Mouse (Mus musculus) stomach, postnatal 0 days (tissue): Measurements from ENCODE around the gene Ppp2r5d. TPM values are rescaled to one million over a fixed set of nuclear protein-coding genes. Genes with fewer than 3 reads are reported as not detected.
A peak's percentile ranks its signal among the peaks of the same experiment; 100 is the strongest.

Source experiments
- ATAC-seq: fragments of 200-750 bp; cut with Nextera tagmentation; 2 replicates; pipeline ENCODE4 v1.8.0; 2017; ENCODE audit not compliant: low FRiP score, low TSS enrichment
- DNase-seq: peaks from one replicate; pipeline ENCODE4 v3.0.0-alpha.2; 2016; ENCODE audit warnings: low spot score
- H3K27ac ChIP-seq: fragments of 300-500 bp; sonication (generic); replicated peaks from 2 replicates; pipeline ENCODE4 v1.5.1; 2014; ENCODE audit warnings: mild to moderate bottlenecking, control low read depth
- H3K27me3 ChIP-seq: fragments of 300-500 bp; sonication (generic); 2 replicates; pipeline ENCODE4 v1.6.1; 2014; ENCODE audit warnings: low read length; ENCODE audit not compliant: control insufficient read depth, insufficient read depth
- H3K36me3 ChIP-seq: fragments of 300-500 bp; sonication (generic); 2 replicates; pipeline ENCODE4 v1.6.1; 2014; ENCODE audit warnings: low read length, mixed read lengths; ENCODE audit not compliant: control insufficient read depth, insufficient read depth
- H3K4me1 ChIP-seq: fragments of 300-500 bp; sonication (generic); replicated peaks from 2 replicates; pipeline ENCODE4 v1.6.1; 2014; ENCODE audit warnings: antibody characterized with exemption; ENCODE audit not compliant: control insufficient read depth, insufficient read depth
- H3K4me2 ChIP-seq: fragments of 300-500 bp; sonication (generic); replicated peaks from 2 replicates; pipeline ENCODE4 v1.6.1; 2014; ENCODE audit warnings: low read depth, mild to moderate bottlenecking, control low read depth, moderate library complexity
- H3K4me3 ChIP-seq: fragments of 300-500 bp; sonication (generic); 2 replicates; pipeline ENCODE4 v1.5.1; 2014; ENCODE audit warnings: low read depth, low read length, control low read depth
- H3K9ac ChIP-seq: fragments of 300-500 bp; sonication (generic); 2 replicates; pipeline ENCODE4 v1.6.1; 2014; ENCODE audit warnings: mild to moderate bottlenecking, low read length, control low read depth, mixed read lengths
- H3K9me3 ChIP-seq: fragments of 300-500 bp; sonication (generic); 2 replicates; pipeline ENCODE4 v1.6.1; 2016; ENCODE audit warnings: low read length; ENCODE audit not compliant: control insufficient read depth
- CTCF ChIP-seq: IDR thresholded peaks from 2 replicates; pipeline ENCODE4 v1.5.1; 2016; ENCODE audit warnings: antibody characterized with exemption, low read depth, mild to moderate bottlenecking, moderate library complexity
- EP300 ChIP-seq: optimal IDR thresholded peaks from 2 replicates; pipeline ENCODE3; 2016; ENCODE audit warnings: antibody characterized with exemption
- WGBS: fragments of 180-500 bp; shearing (Covaris S2); extraction: QIAGEN DNeasy Blood & Tissue Kit; methylation state at CpG from one replicate; pipeline ENCODE4 v1.1.7; 2014; 5-methylcytosine and 5-hydroxymethylcytosine counted together
- polyA plus RNA-seq: library from polyadenylated mRNA; unstranded; fragments of >200 nt; fragmentation: Nextera tagmentation; extraction: Ambion mirVana; gene quantifications from 2 replicates; pipeline ENCODE4 v1.2.1, GENCODE M21; 2015

The Ppp2r5d gene
- polyA plus RNA-seq, 1 experiment from 2014 or later, result 27.2 TPM

DNA sequence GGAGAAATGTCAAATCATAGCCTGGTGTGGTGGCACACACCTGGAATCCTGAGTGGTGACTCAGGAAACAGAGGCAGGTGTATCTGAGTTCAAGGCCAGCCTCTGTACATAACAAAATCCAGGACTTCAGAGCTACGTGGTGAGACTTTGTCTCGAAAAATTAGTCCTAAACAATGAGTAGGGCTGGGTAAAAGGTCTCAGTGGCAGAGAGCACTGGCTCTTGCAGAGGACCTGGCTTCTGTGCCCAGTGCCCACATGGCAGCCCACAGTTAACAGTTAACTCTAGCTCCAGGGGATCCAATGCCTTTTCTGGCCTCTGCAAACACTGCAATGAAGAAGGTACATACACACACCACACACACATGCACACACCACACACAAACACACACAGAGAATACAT lies 42.9 kb upstream of the Ppp2r5d start:
- no peak for ATAC-seq
- H3K27ac ChIP-seq, result no peak overlapping the region
- H3K4me3 ChIP-seq, result no peak overlapping the region
- 83% methylated on average over 2 of the region's 2 CpGs for WGBS
- no peaks in the 10 kb centered on the region for H3K27me3 ChIP-seq
- peaks cover 3% of the 10 kb centered on the region for H3K4me1 ChIP-seq
- no peak for TF ChIP-seq EP300
- TF ChIP-seq CTCF, result no peak
- H3K9me3 ChIP-seq, result no peaks in the 10 kb centered on the region
- no peak overlapping the region for H3K9ac ChIP-seq
- H3K36me3 ChIP-seq, result peaks cover 3% of the 10 kb centered on the region; the same call in 1 of the 2 replicates
- DNase-seq, result no peak
- H3K4me2 ChIP-seq, result no peak overlapping the region

DNA sequence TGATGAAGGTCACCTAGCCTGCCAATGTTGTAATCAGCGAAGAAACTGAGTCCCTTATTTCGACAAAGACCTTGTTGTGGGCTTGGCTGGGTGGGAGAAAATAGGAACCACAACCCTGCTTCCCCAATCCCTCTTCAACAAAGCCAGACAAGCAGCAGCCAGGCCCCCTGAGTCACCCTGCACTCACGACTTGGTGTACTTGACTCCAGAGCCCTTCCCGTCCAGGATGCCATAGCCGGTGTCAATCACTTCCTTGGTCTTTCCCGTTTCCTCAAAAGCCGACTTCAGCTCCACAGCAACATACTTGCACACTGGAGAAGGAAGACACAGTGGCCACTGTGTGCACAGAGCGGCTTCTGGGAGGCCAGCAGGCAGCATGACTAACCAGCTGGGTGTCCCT lies 42.3 kb upstream of the Ppp2r5d start:
- H3K27ac ChIP-seq, result no peak overlapping the region
- peaks cover 3% of the 10 kb centered on the region; the same call in 1 of the 2 replicates for H3K36me3 ChIP-seq
- no peak overlapping the region for H3K4me2 ChIP-seq
- no peak overlapping the region for H3K4me3 ChIP-seq
- no peak overlapping the region for H3K9ac ChIP-seq
- no peaks in the 10 kb centered on the region for H3K9me3 ChIP-seq
- TF ChIP-seq EP300 (no peak), CTCF (no peak)
- peaks cover 3% of the 10 kb centered on the region for H3K4me1 ChIP-seq
- DNase-seq (no peak), ATAC-seq (no peak)
- no peaks in the 10 kb centered on the region for H3K27me3 ChIP-seq
- WGBS, result 71% methylated on average over 8 of the region's 8 CpGs

DNA sequence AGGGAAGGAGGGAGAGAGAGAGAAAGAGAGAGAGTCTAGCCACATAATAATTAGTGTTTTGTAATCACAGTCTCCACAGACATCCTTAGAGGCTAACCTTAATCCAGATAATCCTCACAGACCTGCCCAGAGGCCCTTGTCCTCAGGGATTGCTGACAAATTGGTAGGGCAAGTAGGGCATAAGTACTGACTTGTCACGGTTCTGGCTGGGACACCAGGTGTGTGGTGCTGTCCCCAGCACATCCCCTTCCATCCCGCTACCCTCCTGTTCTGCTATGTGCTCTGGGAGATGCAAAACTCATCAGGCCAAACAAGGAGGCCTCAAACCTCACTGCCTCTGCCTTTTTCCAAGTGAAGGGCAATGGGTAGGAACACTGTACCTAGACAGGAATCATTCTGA lies 40.6 kb upstream of the Ppp2r5d start:
- ATAC-seq, result no peak
- no peak overlapping the region for H3K9ac ChIP-seq

DNA sequence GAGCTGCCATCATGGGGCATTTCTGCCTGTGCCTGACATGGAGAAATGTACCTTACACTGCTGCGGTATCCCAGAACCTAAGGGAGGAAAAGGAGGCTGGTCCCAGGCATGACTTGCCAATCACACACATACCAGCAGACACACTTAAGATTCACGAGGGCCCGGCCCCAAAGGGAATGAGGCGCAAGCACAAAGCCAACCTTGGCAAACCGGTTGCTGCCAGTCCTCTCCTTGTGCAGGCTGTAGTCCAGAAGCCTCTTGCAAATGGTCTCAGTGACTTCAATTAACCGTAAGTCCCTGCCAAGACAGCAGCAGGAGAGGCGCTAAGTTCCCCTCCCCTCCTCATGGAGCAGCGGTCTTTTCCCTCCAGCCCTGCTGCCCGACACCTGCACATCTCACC lies 38.1 kb upstream of the Ppp2r5d start:
- TF ChIP-seq EP300 (no peak), CTCF (no peak)
- 86% methylated on average over 9 of the region's 9 CpGs for WGBS
- H3K9ac ChIP-seq, result no peak overlapping the region
- H3K27ac ChIP-seq, result no peak overlapping the region
- H3K4me2 ChIP-seq, result no peak overlapping the region
- no peaks in the 10 kb centered on the region for H3K27me3 ChIP-seq
- no peak for ATAC-seq
- no peak overlapping the region for H3K4me3 ChIP-seq
- no peaks in the 10 kb centered on the region for H3K9me3 ChIP-seq
- DNase-seq, result no peak
- H3K36me3 ChIP-seq, result peaks cover 7% of the 10 kb centered on the region; the same call in 1 of the 2 replicates
- no peaks in the 10 kb centered on the region for H3K4me1 ChIP-seq

More for the DNA sequence above, 40.6 kb upstream of the Ppp2r5d start:
- Histone ChIP-seq H3K4me1 (no peaks in the 10 kb centered on the region), H3K4me2 (no peak overlapping the region), H3K27me3 (no peaks in the 10 kb centered on the region), H3K27ac (no peak overlapping the region), H3K4me3 (no peak overlapping the region), H3K36me3 (peaks cover 7% of the 10 kb centered on the region; the same call in 1 of the 2 replicates), H3K9me3 (no peaks in the 10 kb centered on the region)
- TF ChIP-seq CTCF, result no peak
- no peak for TF ChIP-seq EP300
- WGBS, result 86% methylated on average over 2 of the region's 2 CpGs
- no peak for DNase-seq

DNA sequence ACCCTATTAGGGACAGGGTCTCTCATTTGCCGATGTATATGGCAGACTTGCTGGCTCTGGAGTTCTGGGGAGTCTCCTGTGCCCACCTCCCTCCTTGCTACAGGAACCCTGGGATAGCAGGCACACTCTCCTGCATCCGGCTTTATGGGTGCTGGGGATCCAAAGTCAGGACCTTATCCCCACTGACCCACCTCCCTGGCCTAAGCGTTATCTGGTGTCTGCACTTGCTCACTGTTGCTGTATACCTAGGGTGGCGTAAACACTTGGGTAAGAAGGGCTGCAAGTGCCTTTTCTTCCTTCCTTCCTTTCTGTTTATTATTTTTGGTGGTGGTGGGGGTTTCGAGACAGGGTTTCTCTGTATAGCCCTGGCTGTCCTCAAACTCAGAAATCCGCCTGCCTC lies 36.4 kb upstream of the Ppp2r5d start:
- TF ChIP-seq EP300 (no peak), CTCF (no peak)
- no peak for DNase-seq
- no peak for ATAC-seq

DNA sequence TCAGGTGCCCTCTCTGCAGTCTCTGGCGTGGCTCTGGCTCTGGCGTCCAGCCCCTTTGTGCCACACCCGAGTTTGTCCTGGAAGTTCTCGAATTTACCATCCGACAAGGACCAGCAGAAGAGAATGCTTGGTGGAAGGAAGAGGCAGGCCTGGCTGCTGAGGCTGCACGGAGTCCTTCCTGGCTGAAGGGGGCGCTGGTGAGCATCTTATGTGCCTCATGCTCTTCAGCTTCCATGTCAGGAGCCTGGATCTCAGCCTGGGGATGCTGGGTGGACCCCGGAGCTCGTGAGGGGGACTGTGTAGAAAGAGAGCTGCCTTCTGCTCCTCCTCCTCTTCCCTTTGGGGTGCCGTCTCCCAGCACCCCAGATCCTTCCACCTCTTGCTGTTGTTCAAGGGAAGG lies 31.2 kb upstream of the Ppp2r5d start:
- no peak overlapping the region for H3K9ac ChIP-seq
- no peak overlapping the region for H3K4me3 ChIP-seq
- peak; percentile 66 for TF ChIP-seq CTCF
- no peak for TF ChIP-seq EP300
- WGBS, result 49% methylated on average over 10 of the region's 10 CpGs
- H3K36me3 ChIP-seq, result 0 out of 2 replicates have a peak, but pooled peaks cover 8% of the 10 kb centered on the region
- no peaks in the 10 kb centered on the region for H3K9me3 ChIP-seq
- H3K4me2 ChIP-seq, result no peak overlapping the region
- ATAC-seq (peak; percentile 38), DNase-seq (peak; percentile 56)
- no peaks in the 10 kb centered on the region for H3K27me3 ChIP-seq
- no peak overlapping the region for H3K27ac ChIP-seq
- no peaks in the 10 kb centered on the region for H3K4me1 ChIP-seq

More for the DNA sequence above, 36.4 kb upstream of the Ppp2r5d start:
- Histone ChIP-seq H3K36me3 (peaks cover 7% of the 10 kb centered on the region; the same call in 1 of the 2 replicates), H3K9ac (no peak overlapping the region), H3K9me3 (no peaks in the 10 kb centered on the region), H3K4me2 (no peak overlapping the region), H3K27ac (no peak overlapping the region), H3K4me3 (no peak overlapping the region), H3K27me3 (no peaks in the 10 kb centered on the region), H3K4me1 (no peaks in the 10 kb centered on the region)
- 96% methylated on average over 6 of the region's 6 CpGs for whole genome bisulfite sequencing
